8 mouse cellular contexts compared by ENCODE assay signal in the genomic region with DNA sequence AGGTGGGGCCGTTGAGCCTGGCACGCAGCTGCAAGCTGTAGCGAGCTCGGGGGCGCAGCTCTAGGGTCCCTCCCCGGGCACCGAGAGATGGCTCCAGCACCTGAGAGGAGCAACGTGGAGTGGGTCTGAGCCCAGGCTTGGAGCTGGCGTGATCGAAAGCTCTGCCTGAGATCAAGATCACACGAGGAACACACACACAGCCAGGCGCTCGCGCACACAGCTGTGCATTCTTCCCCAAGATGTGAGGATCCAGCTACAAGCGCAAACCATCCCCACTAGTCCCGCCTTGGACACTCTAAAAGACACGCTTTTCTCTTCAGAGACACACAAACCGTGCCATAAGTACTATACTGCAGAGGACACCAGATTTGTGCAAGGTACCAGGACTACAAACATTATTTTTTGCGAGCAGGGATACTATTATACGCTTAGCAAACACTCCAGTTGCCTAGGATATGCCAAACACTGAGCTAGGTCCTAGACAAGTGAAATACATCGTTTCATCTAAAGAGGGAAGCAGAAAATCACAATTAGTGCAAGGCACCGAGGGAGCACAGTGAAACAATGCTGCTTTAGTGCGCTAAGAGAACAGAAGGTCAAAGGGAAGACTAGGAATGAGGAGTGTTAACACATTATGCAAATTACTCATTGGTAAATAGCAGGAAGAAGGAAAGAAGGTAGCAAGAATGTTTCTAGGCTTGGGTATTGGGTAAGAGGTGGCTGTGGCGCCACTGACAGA. TPM values are rescaled to one million over a fixed set of nuclear protein-coding genes. Genes with fewer than 3 reads are reported as not detected.
DNase-seq lines count a peak whose midpoint lies in the region; ATAC-seq and TF ChIP-seq lines count a peak whose summit lies in the region.

No protein-coding gene starts in this region.

- no peak for DNase-seq in kidney, postnatal 0 days (ENCODE audit: low spot score)
- DNase-seq in kidney, adult 18-20 months, result no peak
- DNase-seq in cerebellum, adult 11-12 months, result no peak
- no peak for DNase-seq in right cerebral cortex, postnatal 14 days
- DNase-seq in urinary bladder, adult 2 months (ENCODE audit: low spot score), result no peak

- no peaks in the 10 kb centered on the region for H3K4me1 ChIP-seq in kidney, postnatal 0 days (replicated peaks; ENCODE audit: insufficient read depth, low read length)
- H3K4me1 ChIP-seq in embryonic facial prominence, embryonic 15.5 days, result peaks cover 15% of the 10 kb centered on the region; the same call in 1 of the 2 replicates
- H3K4me1 ChIP-seq in limb, embryonic 15.5 days, result peaks cover 16% of the 10 kb centered on the region
- H3K4me1 ChIP-seq in olfactory bulb, adult 2 months (ENCODE audit: control insufficient read depth, insufficient read depth, low read length), result peaks cover 15% of the 10 kb centered on the region

- H3K36me3 ChIP-seq in kidney, postnatal 0 days (ENCODE audit: insufficient read depth, low read length), result no peaks in the 10 kb centered on the region
- H3K36me3 ChIP-seq in embryonic facial prominence, embryonic 15.5 days, result no peaks in the 10 kb centered on the region
- no peaks in the 10 kb centered on the region for H3K36me3 ChIP-seq in limb, embryonic 15.5 days

- H3K27ac ChIP-seq in kidney, postnatal 0 days, result no peak overlapping the region
- H3K27ac ChIP-seq in embryonic facial prominence, embryonic 15.5 days (replicated peaks), result 0 out of 2 replicates have a peak overlapping the region, but pooled peaks have one; percentile 45
- peak overlapping the region; percentile 50; the same call in 1 of the 2 replicates for H3K27ac ChIP-seq in limb, embryonic 15.5 days
- H3K27ac ChIP-seq in olfactory bulb, adult 2 months (ENCODE audit: insufficient read depth, low read depth, low read length), result no peak overlapping the region; the same call in 1 of the 2 replicates

- TF ChIP-seq POLR2A in olfactory bulb, adult 2 months (IDR thresholded peaks at IDR 0.05; ENCODE audit: insufficient read depth, low read depth, low read length), result no peak

- WGBS in kidney, postnatal 0 days, result 27% methylated on average over 24 of the region's 24 CpGs
- 18% methylated on average over 24 of the region's 24 CpGs for WGBS in embryonic facial prominence, embryonic 15.5 days
- 33% methylated on average over 24 of the region's 24 CpGs for WGBS in limb, embryonic 15.5 days
- WGBS in olfactory bulb, adult 2 months, result 18% methylated on average over 24 of the region's 24 CpGs

- no peaks in the 10 kb centered on the region for H3K27me3 ChIP-seq in kidney, postnatal 0 days (ENCODE audit: insufficient read depth, low read length)
- no peaks in the 10 kb centered on the region for H3K27me3 ChIP-seq in embryonic facial prominence, embryonic 15.5 days
- 0 out of 2 replicates have a peak, but pooled peaks cover 3% of the 10 kb centered on the region for H3K27me3 ChIP-seq in limb, embryonic 15.5 days

- peak overlapping the region; percentile 73 for H3K4me2 ChIP-seq in kidney, postnatal 0 days (ENCODE audit: low read length)
- H3K4me2 ChIP-seq in embryonic facial prominence, embryonic 15.5 days (replicated peaks), result peak overlapping the region; percentile 75
- H3K4me2 ChIP-seq in limb, embryonic 15.5 days, result peak overlapping the region; percentile 86

- TF ChIP-seq CTCF in kidney, postnatal 0 days (IDR thresholded peaks at IDR 0.05; ENCODE audit: low read depth), result no peak; the same call in 1 of the 2 replicates
- TF ChIP-seq CTCF in olfactory bulb, adult 2 months (IDR thresholded peaks at IDR 0.05; ENCODE audit: insufficient read depth, low read depth, low read length), result no peak

- H3K9me3 ChIP-seq in kidney, postnatal 0 days (replicated peaks; ENCODE audit: low read length), result no peaks in the 10 kb centered on the region
- no peaks in the 10 kb centered on the region for H3K9me3 ChIP-seq in embryonic facial prominence, embryonic 15.5 days (replicated peaks)
- no peaks in the 10 kb centered on the region for H3K9me3 ChIP-seq in limb, embryonic 15.5 days

- no peak for ATAC-seq in kidney, postnatal 0 days (replicated peaks; ENCODE audit: low FRiP score, low read depth)
- 0 out of 2 replicates have a peak, but pooled peaks have one; percentile 13 for ATAC-seq in embryonic facial prominence, embryonic 15.5 days (ENCODE audit: insufficient number of reproducible peaks, low FRiP score, low TSS enrichment, low read depth)
- ATAC-seq in limb, embryonic 15.5 days (ENCODE audit: insufficient number of reproducible peaks, low FRiP score, low TSS enrichment, low read depth), result no peak

- H3K4me3 ChIP-seq in kidney, postnatal 0 days (replicated peaks; ENCODE audit: low read depth, low read length), result peak overlapping the region; percentile 38
- peak overlapping the region; percentile 43 for H3K4me3 ChIP-seq in embryonic facial prominence, embryonic 15.5 days (replicated peaks)
- peak overlapping the region; percentile 39 for H3K4me3 ChIP-seq in limb, embryonic 15.5 days
- H3K4me3 ChIP-seq in olfactory bulb, adult 2 months (ENCODE audit: insufficient read depth, low read depth, low read length), result peak overlapping the region; percentile 38

- H3K9ac ChIP-seq in kidney, postnatal 0 days (ENCODE audit: low read depth, low read length), result peak overlapping the region; percentile 38; the same call in 1 of the 2 replicates
- H3K9ac ChIP-seq in embryonic facial prominence, embryonic 15.5 days, result peak overlapping the region; percentile 26; the same call in 1 of the 2 replicates
- 0 out of 2 replicates have a peak overlapping the region, but pooled peaks have one; percentile 40 for H3K9ac ChIP-seq in limb, embryonic 15.5 days

RNA-seq across cellular contexts. Expression of gene Cdc20, which starts 9.4 kb away (rescaled TPM):
- 117 and 122 TPM in 2 replicates for polyA plus RNA-seq in kidney, postnatal 0 days (2015; fragmentation: Nextera tagmentation; extraction: Ambion mirVana)
- 178 and 183 TPM in 2 replicates for polyA plus RNA-seq in embryonic facial prominence, embryonic 15.5 days (2015; fragmentation: Nextera tagmentation; extraction: Ambion mirVana)
- polyA plus RNA-seq in limb, embryonic 15.5 days (2015; fragmentation: Nextera tagmentation; extraction: Ambion mirVana), result 164 and 184 TPM in 2 replicates
- polyA plus RNA-seq in olfactory bulb, adult 2 months (2012; ENCODE audit: insufficient read depth, insufficient read length, low replicate concordance, missing spikeins), result not detected in 2 replicates
- 5.5 and 7.2 TPM in 2 replicates for polyA plus RNA-seq in urinary bladder, adult 2 months (2012; rRNA removed)

RNA-seq across cellular contexts. Expression of gene Mpl, which starts 10.7 kb away (rescaled TPM):
- 0.09 TPM in 1 of 2 replicates, not detected in the other for polyA plus RNA-seq in kidney, postnatal 0 days (2015; fragmentation: Nextera tagmentation; extraction: Ambion mirVana)
- polyA plus RNA-seq in embryonic facial prominence, embryonic 15.5 days (2015; fragmentation: Nextera tagmentation; extraction: Ambion mirVana), result 0.25 and 0.26 TPM in 2 replicates
- polyA plus RNA-seq in limb, embryonic 15.5 days (2015; fragmentation: Nextera tagmentation; extraction: Ambion mirVana), result 0.24 and 0.62 TPM in 2 replicates
- not detected in 2 replicates for polyA plus RNA-seq in olfactory bulb, adult 2 months (2012; ENCODE audit: insufficient read depth, insufficient read length, low replicate concordance, missing spikeins)
- polyA plus RNA-seq in urinary bladder, adult 2 months (2012; rRNA removed), result 0.06 TPM in 2 replicates

RNA-seq across cellular contexts. Expression of gene Elovl1, which starts 18.7 kb away (rescaled TPM):
- 135 and 139 TPM in 2 replicates for polyA plus RNA-seq in kidney, postnatal 0 days (2015; fragmentation: Nextera tagmentation; extraction: Ambion mirVana)
- polyA plus RNA-seq in embryonic facial prominence, embryonic 15.5 days (2015; fragmentation: Nextera tagmentation; extraction: Ambion mirVana), result 160 and 179 TPM in 2 replicates
- polyA plus RNA-seq in limb, embryonic 15.5 days (2015; fragmentation: Nextera tagmentation; extraction: Ambion mirVana), result 273 and 305 TPM in 2 replicates
- polyA plus RNA-seq in olfactory bulb, adult 2 months (2012; ENCODE audit: insufficient read depth, insufficient read length, low replicate concordance, missing spikeins), result not detected in 2 replicates
- 167 and 193 TPM in 2 replicates for polyA plus RNA-seq in urinary bladder, adult 2 months (2012; rRNA removed)

RNA-seq across cellular contexts. Expression of gene Med8, which starts 37.4 kb away (rescaled TPM):
- 89.6 and 92.8 TPM in 2 replicates for polyA plus RNA-seq in kidney, postnatal 0 days (2015; fragmentation: Nextera tagmentation; extraction: Ambion mirVana)
- polyA plus RNA-seq in embryonic facial prominence, embryonic 15.5 days (2015; fragmentation: Nextera tagmentation; extraction: Ambion mirVana), result 102 and 106 TPM in 2 replicates
- polyA plus RNA-seq in limb, embryonic 15.5 days (2015; fragmentation: Nextera tagmentation; extraction: Ambion mirVana), result 103 and 106 TPM in 2 replicates
- polyA plus RNA-seq in olfactory bulb, adult 2 months (2012; ENCODE audit: insufficient read depth, insufficient read length, low replicate concordance, missing spikeins), result not detected in 2 replicates
- polyA plus RNA-seq in urinary bladder, adult 2 months (2012; rRNA removed), result 61.8 and 80.6 TPM in 2 replicates

RNA-seq across cellular contexts. Expression of gene Szt2, which starts 37.5 kb away (rescaled TPM):
- polyA plus RNA-seq in kidney, postnatal 0 days (2015; fragmentation: Nextera tagmentation; extraction: Ambion mirVana), result 3.3 and 3.6 TPM in 2 replicates
- 7.5 and 7.6 TPM in 2 replicates for polyA plus RNA-seq in embryonic facial prominence, embryonic 15.5 days (2015; fragmentation: Nextera tagmentation; extraction: Ambion mirVana)
- polyA plus RNA-seq in limb, embryonic 15.5 days (2015; fragmentation: Nextera tagmentation; extraction: Ambion mirVana), result 5.6 and 7.9 TPM in 2 replicates
- polyA plus RNA-seq in olfactory bulb, adult 2 months (2012; ENCODE audit: insufficient read depth, insufficient read length, low replicate concordance, missing spikeins), result not detected in 2 replicates
- polyA plus RNA-seq in urinary bladder, adult 2 months (2012; rRNA removed), result 13.4 and 20.7 TPM in 2 replicates

Comparison
In these comparisons a context has a peak if more than half of its experiments do, and no peak if none do; other contexts are left out.
1. H3K27ac ChIP-seq: peak in embryonic facial prominence, embryonic 15.5 days (single experiment) and limb, embryonic 15.5 days (single experiment); none in kidney, postnatal 0 days (single experiment) and olfactory bulb, adult 2 months (single experiment).
2. RNA of gene Cdc20, which starts 9.4 kb away (polyA plus RNA-seq): 178 to 183 TPM in embryonic facial prominence, embryonic 15.5 days, 164 to 184 TPM in limb, embryonic 15.5 days and 117 to 122 TPM in kidney, postnatal 0 days; 5.5 to 7.2 TPM in urinary bladder, adult 2 months and not detected in olfactory bulb, adult 2 months; every median in the first group is over 10 times any median in the second.
3. RNA of gene Elovl1, which starts 18.7 kb away (polyA plus RNA-seq): 273 to 305 TPM in limb, embryonic 15.5 days, 167 to 193 TPM in urinary bladder, adult 2 months, 160 to 179 TPM in embryonic facial prominence, embryonic 15.5 days and 135 to 139 TPM in kidney, postnatal 0 days; not detected in olfactory bulb, adult 2 months; every median in the first group is over 100 times any median in the second.
4. Peak in every context shown above with its lines, with median percentiles within 50 percentile points of each other: H3K4me2 ChIP-seq, H3K4me3 ChIP-seq and H3K9ac ChIP-seq.